Mouse (Mus musculus): Measurements from ENCODE around the gene Wdr74.
"Not testable (repeated sequence)": the region's sequence is repeated elsewhere in the genome, so short reads cannot be mapped to it uniquely, and the experiment has no call there.

Wdr74 gene

GRCm38 (mm10) chr19:8715868-8716766, 19.5 kb upstream of the Wdr74 start:
- no peak for DNase-seq (ENCODE audit: low spot score)

- no peak for DNase-seq (ENCODE audit: low spot score)
Observed at GRCm38 (mm10) chr19:8716767-8717475, 18.7 kb upstream of the Wdr74 start.

GRCm38 (mm10) chr19:8718357-8718756, 17.3 kb upstream of the Wdr74 start:
- no peak for DNase-seq (ENCODE audit: low spot score)

- DNase-seq (ENCODE audit: low spot score), result not testable (repeated sequence)
Observed at GRCm38 (mm10) chr19:8719037-8719436, 16.6 kb upstream of the Wdr74 start.

GRCm38 (mm10) chr19:8721378-8721777, 14.2 kb upstream of the Wdr74 start:
- no peak for DNase-seq (ENCODE audit: low spot score)

GRCm38 (mm10) chr19:8722021-8722420, 13.6 kb upstream of the Wdr74 start:
- no peak for DNase-seq (ENCODE audit: low spot score)

- no peak for DNase-seq (ENCODE audit: low spot score)
Observed at GRCm38 (mm10) chr19:8722559-8722906, 13.1 kb upstream of the Wdr74 start.

GRCm38 (mm10) chr19:8722907-8723573, 12.6 kb upstream of the Wdr74 start, which contains the start of gene Slc3a2:
Slc3a2 (minus strand) TSS chr19:8723369.
- peak; percentile 96 for DNase-seq (ENCODE audit: low spot score)

- DNase-seq (ENCODE audit: low spot score), result no peak
Observed at GRCm38 (mm10) chr19:8723574-8724346, 11.9 kb upstream of the Wdr74 start.

- no peak for DNase-seq (ENCODE audit: low spot score)
Observed at GRCm38 (mm10) chr19:8724392-8724791, 11.2 kb upstream of the Wdr74 start.

- DNase-seq (ENCODE audit: low spot score), result no peak
Observed at GRCm38 (mm10) chr19:8725081-8725613, 10.5 kb upstream of the Wdr74 start.

GRCm38 (mm10) chr19:8726609-8727390, 8.8 kb upstream of the Wdr74 start:
- no peak for DNase-seq (ENCODE audit: low spot score)

GRCm38 (mm10) chr19:8727495-8728114, 8.0 kb upstream of the Wdr74 start:
- DNase-seq (ENCODE audit: low spot score), result no peak

- DNase-seq (ENCODE audit: low spot score), result not testable (repeated sequence)
Observed at GRCm38 (mm10) chr19:8728335-8729099, 7.1 kb upstream of the Wdr74 start.

- DNase-seq (ENCODE audit: low spot score), result no peak
Observed at GRCm38 (mm10) chr19:8734334-8734733, 1.3 kb upstream of the Wdr74 start.

GRCm38 (mm10) chr19:8736160-8736467, 487 bp downstream of the Wdr74 start:
- no peak for DNase-seq (ENCODE audit: low spot score)

GRCm38 (mm10) chr19:8738911-8739310, 3.3 kb downstream of the Wdr74 start:
- no peak for DNase-seq (ENCODE audit: low spot score)

GRCm38 (mm10) chr19:8739646-8740045, 4.0 kb downstream of the Wdr74 start:
- no peak for DNase-seq (ENCODE audit: low spot score)

- DNase-seq (ENCODE audit: low spot score), result no peak
Observed at GRCm38 (mm10) chr19:8740603-8741002, 5.0 kb downstream of the Wdr74 start, which contains the start of gene 1700092M07Rik. 1700092M07Rik (plus strand) TSS chr19:8740718.
